Mouse (Mus musculus) MEL (cell line): ENCODE data around the gene Ston2. TPM values are rescaled to one million over a fixed set of nuclear protein-coding genes. Genes with fewer than 3 reads are reported as not detected.

ENCODE experiments used
- DNase-seq: peaks from one replicate; pipeline ENCODE4 v3.0.0; 2011; ENCODE audit warnings: low read depth, low spot score
- H3K27ac ChIP-seq: 2 replicates; pipeline ENCODE4 v1.5.1; 2012; ENCODE audit warnings: low read depth, mild to moderate bottlenecking, control low read depth, low read length, moderate library complexity; ENCODE audit not compliant: control insufficient read depth
- H3K27me3 ChIP-seq, 2 experiments: fragments of 150-350 bp in 1 of 2; sonication (generic) in 1 of 2; 2 replicates each; pipeline ENCODE4 v1.6.1; 2012; ENCODE audit warnings: low read length in 2 of 2, mild to moderate bottlenecking in 2 of 2, improper control_type of control experiment in 1 of 2, moderate library complexity in 1 of 2; ENCODE audit not compliant: insufficient read depth in 2 of 2, control insufficient read depth in 1 of 2
- H3K36me3 ChIP-seq, 2 experiments: 2 replicates each; pipeline ENCODE4 v1.6.1; 2012 to 2014; ENCODE audit warnings: low read length in 2 of 2, improper control_type of control experiment in 1 of 2, inconsistent platforms in 1 of 2, mild to moderate bottlenecking in 1 of 2; ENCODE audit not compliant: insufficient read depth in 2 of 2, control insufficient read depth in 1 of 2
- H3K4me1 ChIP-seq, 2 experiments: fragments of 150-350 bp in 1 of 2; sonication (generic) in 1 of 2; 2 replicates each; pipeline ENCODE4 v1.6.1; 2012; ENCODE audit warnings: low read length in 2 of 2, improper control_type of control experiment in 1 of 2, mild to moderate bottlenecking in 1 of 2; ENCODE audit not compliant: insufficient read depth in 2 of 2, control insufficient read depth in 1 of 2
- H3K4me3 ChIP-seq, 2 experiments: fragments of 150-350 bp in 1 of 2; sonication (generic) in 1 of 2; 2 replicates each; pipeline ENCODE4 v1.5.1; 2012; ENCODE audit warnings: low read depth in 2 of 2, low read length in 2 of 2, mild to moderate bottlenecking in 2 of 2, moderate library complexity in 2 of 2, control low read depth in 1 of 2, improper control_type of control experiment in 1 of 2; ENCODE audit not compliant: control insufficient read depth in 1 of 2, insufficient read depth in 1 of 2
- H3K79me2 ChIP-seq: 2 replicates; pipeline ENCODE4 v1.6.1; 2012; ENCODE audit warnings: mild to moderate bottlenecking, low read length, moderate library complexity; ENCODE audit not compliant: control insufficient read depth, poor library complexity, insufficient read depth
- H3K9ac ChIP-seq: 2 replicates; pipeline ENCODE4 v1.6.1; 2012; ENCODE audit warnings: low read depth, mild to moderate bottlenecking, control low read depth, low read length, moderate library complexity; ENCODE audit not compliant: control insufficient read depth, poor library complexity, severe bottlenecking
- H3K9me3 ChIP-seq: fragments of 150-350 bp; sonication (generic); replicated peaks from 2 replicates; pipeline ENCODE4 v1.6.1; 2012; ENCODE audit warnings: mild to moderate bottlenecking, low read length, improper control_type of control experiment, moderate library complexity; ENCODE audit not compliant: insufficient read depth
- CHD1 ChIP-seq: IDR thresholded peaks from 2 replicates; pipeline ENCODE4 v1.6.1; 2012; ENCODE audit warnings: low read depth, mild to moderate bottlenecking, inconsistent platforms, low read length, improper control_type of control experiment
- CHD2 ChIP-seq: IDR thresholded peaks from 2 replicates; pipeline ENCODE4 v1.6.1; 2011; ENCODE audit warnings: low read length, improper control_type of control experiment
- CTCF ChIP-seq, 3 experiments: IDR thresholded peaks in 2 of 3; conservative IDR thresholded peaks in 1 of 3; 2 replicates each; pipeline ENCODE4 v1.5.1; 2011 to 2012; ENCODE audit warnings: low read length in 3 of 3, low read depth in 2 of 3, mild to moderate bottlenecking in 2 of 3, improper control_type of control experiment in 1 of 3, inconsistent platforms in 1 of 3, mixed read lengths in 1 of 3, moderate library complexity in 1 of 3; ENCODE audit not compliant: control insufficient read depth in 1 of 3, insufficient read depth in 1 of 3, poor library complexity in 1 of 3, severe bottlenecking in 1 of 3
- EP300 ChIP-seq, 2 experiments: IDR thresholded peaks; 2 replicates each; pipeline ENCODE4 v1.6.1; 2011; ENCODE audit warnings: improper control_type of control experiment in 2 of 2, low read length in 2 of 2, low read depth in 1 of 2, mild to moderate bottlenecking in 1 of 2
- ETS1 ChIP-seq: IDR thresholded peaks from 2 replicates; pipeline ENCODE4 v1.6.1; 2012; ENCODE audit warnings: low read depth, mild to moderate bottlenecking, inconsistent platforms, low read length, improper control_type of control experiment, moderate library complexity
- KAT2A ChIP-seq: conservative IDR thresholded peaks from 2 replicates; pipeline ENCODE4 v1.6.1; 2012; ENCODE audit warnings: low read depth, low read length, improper control_type of control experiment, inconsistent platforms
- MAFK ChIP-seq: IDR thresholded peaks from 2 replicates; pipeline ENCODE4 v1.6.1; 2011; ENCODE audit warnings: low read depth, mild to moderate bottlenecking, low read length, improper control_type of control experiment, borderline replicate concordance
- MAX ChIP-seq: IDR thresholded peaks from 2 replicates; pipeline ENCODE4 v1.6.1; 2011; ENCODE audit warnings: low read length, improper control_type of control experiment
- MAZ ChIP-seq: IDR thresholded peaks from 2 replicates; pipeline ENCODE4 v1.6.1; 2012; ENCODE audit warnings: low read depth, mild to moderate bottlenecking, inconsistent platforms, low read length, improper control_type of control experiment
- MXI1 ChIP-seq: IDR thresholded peaks from 2 replicates; pipeline ENCODE4 v1.6.1; 2011; ENCODE audit warnings: mild to moderate bottlenecking, low read depth, low read length, improper control_type of control experiment
- MYB ChIP-seq: IDR thresholded peaks from 2 replicates; pipeline ENCODE4 v1.6.1; 2011; ENCODE audit warnings: mild to moderate bottlenecking, low read depth, low read length, improper control_type of control experiment
- MYC ChIP-seq: IDR thresholded peaks from 2 replicates; pipeline ENCODE4 v1.6.1; 2011; ENCODE audit warnings: low read depth, mild to moderate bottlenecking, low read length, improper control_type of control experiment, moderate library complexity
- POLR2A ChIP-seq, 2 experiments: IDR thresholded peaks; 2 replicates each; pipeline ENCODE4 v1.6.1; 2011 to 2012; ENCODE audit warnings: low read length in 2 of 2, mild to moderate bottlenecking in 2 of 2, control low read depth in 1 of 2, improper control_type of control experiment in 1 of 2, low read depth in 1 of 2, moderate library complexity in 1 of 2; ENCODE audit not compliant: control insufficient read depth in 1 of 2, insufficient read depth in 1 of 2, poor library complexity in 1 of 2
- POLR2AphosphoS5 ChIP-seq: IDR thresholded peaks from 2 replicates; pipeline ENCODE4 v1.6.1; 2012; ENCODE audit warnings: low read depth, borderline replicate concordance, mild to moderate bottlenecking, inconsistent platforms, low read length, moderate library complexity, mixed read lengths
- RCOR1 ChIP-seq: IDR thresholded peaks from 2 replicates; pipeline ENCODE4 v1.6.1; 2012; ENCODE audit warnings: low read depth, mild to moderate bottlenecking, inconsistent platforms, low read length, improper control_type of control experiment
- SIN3A ChIP-seq: IDR thresholded peaks from 2 replicates; pipeline ENCODE4 v1.6.1; 2012; ENCODE audit warnings: low read length, improper control_type of control experiment, inconsistent platforms
- SMC3 ChIP-seq: IDR thresholded peaks from 2 replicates; pipeline ENCODE4 v1.6.1; 2011; ENCODE audit warnings: low read depth, low read length, improper control_type of control experiment
- TBP ChIP-seq: IDR thresholded peaks from 2 replicates; pipeline ENCODE4 v1.8.0; 2011; ENCODE audit warnings: low read depth, low read length, improper control_type of control experiment
- USF2 ChIP-seq, 2 experiments: IDR thresholded peaks; 2 replicates each; pipeline ENCODE4 v1.6.1; 2011 to 2012; ENCODE audit warnings: improper control_type of control experiment in 2 of 2, low read length in 2 of 2, borderline replicate concordance in 1 of 2, inconsistent platforms in 1 of 2, low read depth in 1 of 2, mild to moderate bottlenecking in 1 of 2; ENCODE audit not compliant: insufficient read depth in 1 of 2
- ZC3H11A ChIP-seq: IDR thresholded peaks from 2 replicates; pipeline ENCODE4 v1.6.1; 2012; ENCODE audit warnings: low read depth, mild to moderate bottlenecking, inconsistent platforms, low read length, improper control_type of control experiment
- ZKSCAN1 ChIP-seq: IDR thresholded peaks from 2 replicates; pipeline ENCODE4 v1.6.1; 2012; ENCODE audit warnings: low read depth, mild to moderate bottlenecking, inconsistent platforms, low read length, improper control_type of control experiment, moderate library complexity
- ZNF384 ChIP-seq: IDR thresholded peaks from 2 replicates; pipeline ENCODE4 v1.6.1; 2012; ENCODE audit warnings: low read depth, mild to moderate bottlenecking, inconsistent platforms, low read length, improper control_type of control experiment
- polyA plus RNA-seq, 2 experiments: library from polyadenylated mRNA; stranded (reverse) in 1 of 2; unstranded in 1 of 2; fragments of >175 nt in 1 of 2; fragments of >200 nt in 1 of 2; gene quantifications; 2 replicates each; pipeline versions ENCODE4 v1.2.1 to v1.2.4; 2012; ENCODE audit warnings: low replicate concordance in 2 of 2, low read depth in 1 of 2; ENCODE audit not compliant: insufficient read length in 2 of 2, insufficient read depth in 1 of 2, missing spikeins in 1 of 2
- total RNA-seq: library from RNA; depleted of rRNA; stranded (reverse); fragments of 300-350 nt; gene quantifications from 2 replicates; pipeline ENCODE4 v1.2.3, GENCODE M21; 2012

Ston2 gene
- total and polyA plus RNA-seq, 3 experiments, result not detected

DNA sequence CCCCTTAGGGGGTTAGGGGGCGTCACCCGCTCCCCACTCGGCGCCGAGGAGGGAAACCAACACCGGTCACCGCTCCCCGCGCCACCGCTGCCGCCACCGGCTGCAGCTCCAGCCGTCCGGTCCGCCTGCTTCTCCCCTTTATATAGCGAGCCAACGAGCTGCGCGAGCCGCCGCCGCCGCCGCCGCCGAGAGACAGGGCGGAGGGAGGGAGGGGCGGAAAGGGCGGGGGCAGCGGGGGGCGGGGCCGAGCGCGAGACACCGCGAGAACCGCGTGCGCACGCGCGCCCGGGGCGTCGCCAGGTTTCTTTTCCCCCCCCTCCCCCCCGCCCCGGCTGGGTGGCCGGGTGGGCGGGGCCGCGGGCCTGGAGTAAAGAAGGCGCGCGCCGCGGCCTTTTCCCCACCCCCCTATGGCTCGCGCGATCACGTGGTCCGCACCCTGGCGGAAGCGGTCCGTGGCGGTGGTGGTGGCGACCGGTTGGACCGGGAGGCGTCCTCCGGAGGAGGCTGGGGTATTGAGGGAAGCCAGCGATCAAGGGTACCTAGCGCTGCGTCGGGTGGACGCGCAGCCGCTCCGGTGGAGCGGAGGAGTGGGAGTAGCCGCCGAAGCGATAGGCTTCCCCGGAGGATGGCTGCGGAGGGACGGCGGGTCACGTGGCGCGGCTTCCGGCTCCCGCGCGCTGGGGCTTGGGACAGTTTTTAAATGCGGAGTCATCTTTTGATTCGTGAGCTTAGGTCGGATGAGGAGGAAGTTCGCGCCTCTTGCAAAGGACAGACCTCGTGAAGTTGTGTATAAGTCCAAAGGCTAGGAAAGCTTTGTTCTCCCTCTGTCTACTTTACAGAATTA is 198.1 kb downstream of the Ston2 start, which contains the start of gene Gtf2a1 (continued):
- no peak for TF ChIP-seq RCOR1
- TF ChIP-seq CTCF (IDR thresholded peaks at IDR 0.05 in 2 of 3, conservative IDR thresholded peaks at IDR 0.05 in 1 of 3; ENCODE audit: control insufficient read depth in 1 of 3, insufficient read depth in 1 of 3, low read depth in 2 of 3, low read length in 3 of 3, poor library complexity in 1 of 3, severe bottlenecking in 1 of 3), result no peak; a peak in 1 of 6 replicates
- peak; percentile 97 for TF ChIP-seq MAX
- TF ChIP-seq SMC3, result no peak
- TF ChIP-seq MYC, result peak; percentile 89

GRCm38 (mm10) chr12:91589542-91589846 is 198.7 kb downstream of the Ston2 start:
- TF ChIP-seq CHD1 (peak; percentile 94), ZNF384 (peak; percentile 85), POLR2AphosphoS5 (no peak), EP300 (IDR thresholded peaks at IDR 0.05; ENCODE audit: low read depth in 1 of 2, low read length in 2 of 2) (0 out of 4 replicates have a peak, but pooled peaks of 1 of the 2 experiments have one; percentile 12), SIN3A (peak; percentile 54; the same call in 1 of the 2 replicates), MAFK (no peak), MXI1 (0 out of 2 replicates have a peak, but pooled peaks have one; percentile 9), TBP (no peak), CHD2 (no peak), KAT2A (no peak)
- TF ChIP-seq, all 39 proteins: peak for 5
- peak overlapping the region; percentile 97 for H3K9ac ChIP-seq
- peaks cover 4 to 29% of the 10 kb centered on the region in 2 experiments for H3K36me3 ChIP-seq
- no peaks in the 10 kb centered on the region for H3K27me3 ChIP-seq
- H3K79me2 ChIP-seq, result peaks cover 28% of the 10 kb centered on the region
- DNase-seq, result no peak
- peaks cover 5 to 19% of the 10 kb centered on the region in 2 experiments for H3K4me1 ChIP-seq
- H3K9me3 ChIP-seq, result no peaks in the 10 kb centered on the region
- peak overlapping the region; percentile 94 for H3K27ac ChIP-seq
- peak overlapping the region; percentile 57 to 76 for H3K4me3 ChIP-seq

DNA sequence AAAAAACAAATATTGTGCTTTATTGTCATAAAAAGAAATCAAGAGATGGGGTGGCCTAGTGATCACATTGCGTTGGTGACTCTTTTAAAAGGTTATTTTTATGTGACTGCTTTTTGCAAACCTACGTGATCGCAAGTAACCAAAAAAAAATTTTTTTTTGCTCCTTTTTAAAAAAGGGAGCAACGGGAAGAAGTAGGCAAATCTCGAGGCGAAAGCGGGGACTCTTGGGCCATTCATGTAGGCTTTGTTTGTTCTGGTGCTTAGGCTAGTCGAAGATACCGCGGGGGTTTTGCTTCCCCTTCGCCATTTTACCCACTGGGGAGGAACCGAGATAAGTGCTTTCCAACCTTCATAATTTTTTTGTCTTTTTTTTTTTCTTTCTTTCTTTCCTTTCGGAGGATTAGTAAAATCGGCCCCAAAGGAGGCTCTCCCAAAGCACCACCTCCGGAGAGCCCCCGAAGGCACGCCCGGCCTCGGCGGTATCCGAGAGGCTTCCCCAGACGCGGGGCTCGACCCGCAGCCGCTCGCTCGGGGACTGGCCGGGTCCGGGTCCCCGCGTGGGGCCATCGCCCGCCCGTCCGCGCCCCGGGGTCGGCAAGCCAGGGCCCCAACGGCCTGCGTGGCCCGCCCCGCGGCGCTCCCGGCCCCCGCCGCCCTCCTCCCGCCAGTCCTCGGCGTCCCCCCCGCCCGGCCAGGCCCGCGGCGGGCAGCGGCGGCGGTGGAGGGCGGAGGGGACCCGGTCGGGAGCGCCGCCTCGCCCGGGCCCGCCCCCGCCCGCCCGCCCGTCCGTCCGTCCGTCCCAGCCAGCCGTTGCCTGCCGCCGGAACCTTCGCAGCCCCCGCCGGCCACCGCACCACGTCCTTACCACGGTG is 199.3 kb downstream of the Ston2 start:
- H3K4me3 ChIP-seq, result peak overlapping the region; percentile 75 to 90
- peaks cover 5 to 19% of the 10 kb centered on the region in 2 experiments for H3K4me1 ChIP-seq
- peaks cover 32% of the 10 kb centered on the region for H3K79me2 ChIP-seq
- peak; percentile 61 for DNase-seq
- peak overlapping the region; percentile 97 for H3K9ac ChIP-seq
- peaks cover 10 to 34% of the 10 kb centered on the region in 2 experiments for H3K36me3 ChIP-seq
- no peaks in the 10 kb centered on the region for H3K27me3 ChIP-seq
- no peaks in the 10 kb centered on the region for H3K9me3 ChIP-seq
- H3K27ac ChIP-seq, result peak overlapping the region; percentile 99
- TF ChIP-seq EP300 (IDR thresholded peaks at IDR 0.05; ENCODE audit: low read depth in 1 of 2, low read length in 2 of 2) (no peak), ETS1 (peak; percentile 22; the same call in 1 of the 2 replicates), SIN3A (peak; percentile 42; the same call in 1 of the 2 replicates), POLR2A (IDR thresholded peaks at IDR 0.05; ENCODE audit: control insufficient read depth in 1 of 2, insufficient read depth in 1 of 2, low read depth in 1 of 2, low read length in 2 of 2, poor library complexity in 1 of 2) (0 out of 4 replicates have a peak, but pooled peaks of 1 of the 2 experiments have one; percentile 39), CHD1 (peak; percentile 99), MYC (0 out of 2 replicates have a peak, but pooled peaks have one; percentile 10), CHD2 (no peak), MAZ (peak; percentile 7; the same call in 1 of the 2 replicates), MYB (no peak), ZKSCAN1 (no peak), USF2 (IDR thresholded peaks at IDR 0.05; ENCODE audit: borderline replicate concordance in 1 of 2, insufficient read depth in 1 of 2, low read depth in 1 of 2, low read length in 2 of 2) (no peak), ZC3H11A (no peak)
- TF ChIP-seq, all 39 proteins: peak for 6
